Mouse (Mus musculus): Measurements from ENCODE around the gene Ror2.

The Ror2 gene

DNA sequence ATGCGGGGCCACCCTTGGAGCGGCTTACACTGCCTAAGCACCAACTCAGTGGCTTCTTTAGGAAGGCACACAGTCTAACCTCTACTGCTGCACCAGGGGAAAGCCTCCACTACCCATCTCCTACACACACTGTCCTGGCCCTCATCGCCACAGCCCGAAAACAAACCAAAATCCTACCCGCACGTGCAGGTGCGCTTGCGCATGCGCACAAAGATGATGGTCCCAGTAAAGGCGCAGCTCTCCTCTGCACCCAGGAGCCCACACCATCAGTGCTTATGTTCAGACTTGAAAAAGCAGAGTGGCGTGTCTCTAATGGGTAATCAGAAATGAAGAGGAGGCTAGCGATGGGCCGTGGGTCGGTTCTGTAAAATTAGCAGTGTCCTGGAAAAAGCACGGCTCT lies 91.6 kb downstream of the Ror2 start:
- no peak for DNase-seq (ENCODE audit: low spot score)

DNA sequence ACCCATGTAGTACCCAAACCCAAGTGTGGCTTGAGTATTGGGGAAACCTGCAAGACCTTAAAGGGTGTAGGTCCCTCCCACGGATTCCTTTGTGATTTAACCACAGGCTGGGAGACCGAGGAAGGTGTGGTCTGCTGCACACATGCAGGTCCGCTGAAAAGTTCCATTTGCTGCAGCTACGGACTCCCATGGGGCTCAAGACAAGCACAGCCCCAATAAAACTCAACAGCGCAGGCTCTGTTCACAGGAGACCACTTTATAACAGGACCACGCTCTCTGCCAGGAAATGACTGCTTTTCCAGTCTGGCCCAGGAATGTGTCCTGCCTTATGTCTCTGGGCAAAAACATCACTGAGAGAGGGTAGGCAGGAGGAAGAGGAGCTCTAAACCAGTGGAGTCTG lies 92.2 kb downstream of the Ror2 start:
- no peak for DNase-seq (ENCODE audit: low spot score)

DNA sequence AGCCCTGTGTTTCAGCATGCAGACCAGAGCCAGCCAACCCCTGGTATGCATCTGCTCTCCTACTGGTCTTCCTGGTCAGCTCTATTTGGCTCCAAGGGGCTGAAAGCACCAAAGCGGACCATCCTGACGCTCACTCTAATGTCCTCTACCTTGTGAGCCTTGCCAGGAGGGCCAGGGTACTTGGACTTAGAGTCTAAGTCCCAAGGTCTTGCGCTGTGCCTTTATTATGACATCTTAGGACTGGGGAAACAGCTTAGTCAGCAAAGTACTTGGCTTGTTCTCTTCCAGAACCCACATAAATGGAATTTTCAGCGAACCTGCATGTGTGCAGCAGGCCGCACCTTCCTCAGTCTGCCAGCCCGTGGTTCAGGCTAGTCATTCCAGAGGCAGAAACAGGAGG lies 93.6 kb downstream of the Ror2 start:
- DNase-seq (ENCODE audit: low spot score): no peak

DNA sequence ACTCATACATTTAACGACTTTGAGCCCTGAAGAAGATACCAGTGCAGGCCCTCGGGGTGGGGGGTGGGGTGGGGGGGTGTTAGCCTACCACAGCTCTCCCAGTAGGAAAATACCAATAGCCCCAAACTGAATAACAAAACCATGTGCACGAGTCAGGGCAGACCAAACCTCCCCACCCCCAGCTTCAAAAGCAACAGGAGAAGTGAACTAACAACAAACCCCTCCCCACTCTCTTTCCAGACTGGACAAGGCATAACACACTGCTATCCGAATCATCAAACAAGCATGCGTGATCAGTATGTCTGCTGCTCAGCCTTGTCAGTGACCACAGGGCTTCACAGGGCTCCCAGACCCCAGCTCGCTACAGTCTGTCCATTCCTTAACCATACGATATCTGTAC lies 94.3 kb downstream of the Ror2 start:
- no peak for DNase-seq (ENCODE audit: low spot score)

DNA sequence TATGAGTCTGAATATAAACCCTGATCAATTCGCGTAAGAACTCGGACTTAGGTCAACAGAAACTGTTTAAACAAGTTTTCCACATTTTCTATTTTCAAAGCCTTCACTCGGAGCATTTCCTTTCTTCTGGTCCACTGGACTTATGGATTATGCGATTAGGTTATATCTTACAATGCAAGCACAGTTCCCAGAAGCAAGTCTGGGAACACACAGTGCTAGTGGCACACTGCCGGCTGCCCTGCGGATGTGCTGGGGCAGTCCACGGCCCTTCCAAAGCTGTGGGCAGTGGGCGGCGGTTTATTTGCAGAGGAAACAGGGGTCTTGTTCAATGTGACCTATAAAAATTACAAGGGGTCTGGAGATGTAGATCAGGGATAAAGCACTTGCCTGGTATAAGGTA lies 97.0 kb downstream of the Ror2 start:
- no peak for DNase-seq (ENCODE audit: low spot score)

DNA sequence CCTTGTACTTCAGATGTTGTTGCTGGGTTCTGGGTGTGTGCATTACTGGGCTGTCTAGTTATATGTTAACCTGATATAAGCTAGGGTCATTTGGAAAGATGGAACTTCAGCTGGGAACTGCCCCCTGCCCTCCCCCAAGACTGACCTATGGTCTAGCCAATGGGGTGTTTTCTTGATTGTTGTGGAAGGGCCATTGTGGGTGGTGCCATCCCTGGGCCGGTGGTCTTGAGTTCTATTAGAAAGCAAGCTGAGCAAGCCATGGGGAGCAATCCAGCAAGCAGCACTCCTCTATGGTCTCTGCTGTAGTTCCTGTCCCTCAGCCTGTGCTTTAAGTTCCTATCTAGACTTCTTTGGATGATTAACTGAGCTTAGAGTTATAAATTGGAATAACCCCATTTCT lies 101.1 kb downstream of the Ror2 start:
- DNase-seq (ENCODE audit: low spot score): no peak

DNA sequence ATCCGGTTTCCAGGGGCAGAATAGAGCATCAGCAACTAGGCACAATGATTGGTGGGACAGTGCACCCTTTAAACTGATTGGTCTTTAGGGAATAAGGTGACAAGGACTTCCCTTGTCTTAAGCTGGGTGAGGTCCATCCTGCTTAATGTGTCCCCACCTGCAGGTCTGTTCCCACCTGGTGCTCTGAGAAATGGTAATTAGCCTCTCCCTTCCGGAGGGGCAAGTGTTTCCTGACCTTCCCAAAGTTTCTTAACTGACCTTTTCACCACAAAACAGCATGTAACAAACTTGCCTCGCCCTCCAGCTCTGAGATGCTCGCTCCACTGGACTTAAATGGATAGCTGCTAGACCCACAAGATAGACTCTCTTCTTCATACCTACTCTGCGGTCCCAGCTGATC lies 101.8 kb downstream of the Ror2 start:
- DNase-seq (ENCODE audit: low spot score): no peak

DNA sequence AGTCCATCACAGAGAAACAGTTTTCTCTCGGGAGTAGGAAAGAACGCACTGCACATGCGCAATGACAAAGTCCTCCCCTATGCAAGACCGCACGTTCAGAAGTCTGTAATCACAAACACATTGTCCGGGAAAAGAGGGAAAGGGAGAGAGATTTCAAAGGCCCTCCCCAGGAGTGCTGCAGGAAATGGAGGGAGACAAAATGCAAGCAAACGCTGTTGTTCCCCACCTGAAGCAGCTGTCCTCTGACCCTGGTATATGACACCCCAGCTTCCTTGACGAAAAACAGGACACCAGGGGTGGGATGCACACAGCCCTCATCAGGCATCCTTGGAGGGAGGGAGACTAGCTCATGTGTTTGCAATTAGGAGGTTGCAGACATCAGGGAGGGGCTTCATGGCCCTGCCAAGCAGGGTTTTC lies 102.8 kb downstream of the Ror2 start:
- no peak for DNase-seq (ENCODE audit: low spot score)

DNA sequence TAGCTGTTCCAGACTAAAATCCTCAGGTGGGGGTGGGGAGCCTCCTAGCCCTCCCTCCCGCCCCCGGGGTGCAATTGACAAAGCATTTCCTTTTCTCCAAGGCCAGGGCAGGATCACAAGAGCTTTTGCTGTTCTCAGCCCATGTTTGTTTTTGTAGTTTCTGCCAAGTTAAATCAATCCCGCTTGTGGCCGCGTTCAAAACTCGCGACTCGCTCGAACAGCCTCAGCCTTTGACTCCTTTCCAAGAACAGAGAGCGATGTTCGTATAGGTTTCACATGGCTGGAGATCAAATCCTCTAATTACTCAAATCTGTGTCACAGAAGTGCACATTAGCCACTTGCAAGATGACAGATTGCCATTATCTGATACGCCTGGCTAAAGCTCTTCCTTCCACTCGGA lies 107.3 kb downstream of the Ror2 start:
- DNase-seq (ENCODE audit: low spot score): no peak

DNA sequence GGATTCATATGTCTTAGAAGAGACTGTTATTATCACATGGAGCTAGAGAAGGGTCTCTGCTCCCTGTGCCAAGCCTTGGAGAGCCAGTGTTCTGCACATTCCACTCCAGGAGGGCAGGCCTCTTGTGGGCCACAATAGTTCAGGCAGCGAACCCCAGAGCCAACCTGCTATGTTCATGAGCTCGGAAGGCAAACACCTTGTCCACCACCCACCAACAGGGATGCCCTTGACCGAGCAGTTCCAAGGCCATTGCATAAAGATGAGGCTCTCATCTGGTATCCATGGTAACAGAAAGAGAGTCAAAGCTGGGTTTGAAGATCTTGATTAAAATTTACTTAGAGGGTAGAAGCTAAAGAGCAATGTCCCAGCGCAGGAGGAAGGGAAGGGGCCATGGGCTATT lies 107.8 kb downstream of the Ror2 start:
- DNase-seq (ENCODE audit: low spot score): no peak

DNA sequence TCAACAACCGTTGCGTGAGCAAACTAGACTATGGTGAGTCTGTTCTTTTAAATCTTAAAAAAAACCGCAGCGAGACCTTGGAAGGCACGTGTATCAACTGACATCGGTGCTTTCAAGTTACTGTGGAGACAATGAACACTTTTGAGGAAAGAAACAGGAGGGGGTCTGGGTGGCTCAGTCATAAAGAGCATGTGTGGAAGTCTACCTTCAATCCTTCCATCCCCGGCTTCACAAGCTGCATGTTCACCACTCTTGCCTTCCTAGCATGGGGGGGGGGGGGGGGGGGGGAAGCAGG lies 108.6 kb downstream of the Ror2 start:
- no peak for DNase-seq (ENCODE audit: low spot score)

DNA sequence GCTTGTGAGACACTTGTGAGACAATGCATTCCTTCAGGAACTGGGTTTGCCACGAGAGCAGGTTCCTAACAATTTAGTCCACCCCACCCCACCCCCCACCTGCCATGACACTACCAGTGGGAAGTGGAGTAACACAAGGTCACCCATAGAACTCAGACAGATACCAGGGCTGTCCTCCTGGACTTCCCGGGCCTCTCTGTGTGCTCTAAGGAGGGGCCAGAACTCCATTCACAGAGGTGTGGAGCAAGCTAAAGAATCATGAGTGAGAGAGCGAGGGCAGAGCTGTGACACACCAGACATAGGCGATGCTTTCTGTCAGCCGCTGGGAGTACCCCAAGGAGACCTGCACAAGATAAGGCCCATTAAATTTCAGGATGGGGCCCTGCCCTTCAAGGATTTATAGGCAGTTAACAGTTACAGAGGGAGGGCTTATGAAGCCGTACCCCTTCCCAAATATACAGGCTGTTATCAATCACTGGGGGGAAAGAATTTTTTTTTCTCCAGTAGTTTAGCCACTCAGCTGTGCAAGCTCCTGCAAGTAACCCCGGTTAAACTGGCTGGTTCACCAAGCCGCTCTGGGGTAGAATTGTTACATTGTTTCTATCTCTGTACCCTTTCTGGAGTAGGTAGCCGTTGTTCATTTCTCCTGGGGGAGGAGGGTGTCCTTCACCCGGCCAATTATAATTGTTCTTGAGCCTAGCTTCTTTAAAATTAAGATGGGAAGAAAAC lies 109.1 kb downstream of the Ror2 start:
- no peak for DNase-seq (ENCODE audit: low spot score)

DNA sequence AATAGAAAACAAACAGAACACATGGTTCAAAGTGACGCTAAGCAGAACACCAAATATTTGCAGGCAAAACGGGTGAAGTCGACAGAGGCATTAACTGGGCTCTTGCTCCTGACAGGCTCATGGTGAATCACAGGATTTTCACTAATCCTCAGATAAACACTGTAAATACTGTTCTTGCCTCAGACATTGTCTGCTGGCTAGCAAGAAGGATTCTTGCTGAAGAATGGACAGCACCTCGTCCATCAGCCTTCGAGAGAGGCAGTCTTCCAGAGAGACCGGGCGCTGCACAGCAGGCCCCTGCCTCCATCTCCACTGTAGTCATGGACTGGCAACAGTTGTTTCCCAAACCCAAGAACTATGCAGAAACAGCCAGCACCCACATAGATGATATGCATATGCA lies 110.9 kb downstream of the Ror2 start:
- DNase-seq (ENCODE audit: low spot score): no peak

DNA sequence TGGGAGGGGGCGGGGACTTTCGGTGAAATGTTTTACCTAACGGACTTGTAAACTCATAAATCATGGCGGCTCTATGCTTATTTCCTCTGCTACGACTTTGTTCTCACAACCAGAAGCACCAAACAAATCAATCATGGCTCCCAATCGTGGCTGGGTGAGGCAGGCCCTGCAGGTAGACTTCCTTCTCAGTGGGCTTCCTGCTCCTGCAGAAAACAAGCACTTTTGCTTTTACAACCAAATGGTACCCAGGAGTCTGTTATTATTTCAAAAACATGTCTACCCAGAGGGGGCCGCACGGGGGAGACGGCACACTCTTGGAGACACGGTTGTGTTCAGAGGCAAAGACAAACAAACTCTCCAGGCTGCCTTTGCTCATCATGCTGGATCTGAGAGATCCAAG lies 122.3 kb downstream of the Ror2 start:
- DNase-seq (ENCODE audit: low spot score): no peak

DNA sequence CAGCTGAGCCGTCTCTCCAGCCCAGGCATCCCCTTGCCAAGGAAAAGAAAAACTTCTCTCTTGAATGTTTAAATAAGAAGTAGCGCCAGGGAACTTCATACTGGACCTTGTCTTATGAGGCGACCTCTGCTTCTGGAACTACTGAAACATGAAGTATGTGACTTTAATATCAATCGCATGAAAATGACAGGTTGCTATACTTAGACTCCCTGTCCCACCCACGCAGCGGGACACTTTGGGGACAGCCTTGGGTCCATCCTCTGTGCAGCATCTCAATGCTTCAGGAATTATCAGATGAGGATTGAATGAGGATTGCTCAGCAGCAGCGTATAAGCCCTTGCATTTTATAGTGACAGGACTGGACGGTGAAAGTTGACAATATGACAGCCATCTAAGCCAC lies 122.9 kb downstream of the Ror2 start:
- no peak for DNase-seq (ENCODE audit: low spot score)

DNA sequence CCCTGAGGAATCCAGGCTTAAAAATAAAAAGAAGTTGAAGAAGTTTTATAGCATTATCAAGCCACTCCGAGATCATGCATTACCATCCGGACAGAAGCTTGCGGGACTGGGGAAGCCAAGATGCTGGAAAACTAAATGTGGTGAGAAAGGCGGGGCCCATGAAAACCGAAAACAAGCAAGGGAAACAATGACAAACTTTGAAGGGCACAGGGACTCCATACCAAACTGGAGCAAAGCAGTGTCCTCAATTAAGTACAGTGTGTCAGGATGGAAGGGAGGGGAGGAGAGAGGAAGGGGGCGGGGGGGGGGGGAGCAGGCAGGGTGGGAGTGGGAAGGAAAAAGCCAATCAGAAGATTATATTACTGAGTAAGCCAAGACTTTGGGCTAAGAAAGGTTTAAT lies 126.4 kb downstream of the Ror2 start:
- no peak for DNase-seq (ENCODE audit: low spot score)

DNA sequence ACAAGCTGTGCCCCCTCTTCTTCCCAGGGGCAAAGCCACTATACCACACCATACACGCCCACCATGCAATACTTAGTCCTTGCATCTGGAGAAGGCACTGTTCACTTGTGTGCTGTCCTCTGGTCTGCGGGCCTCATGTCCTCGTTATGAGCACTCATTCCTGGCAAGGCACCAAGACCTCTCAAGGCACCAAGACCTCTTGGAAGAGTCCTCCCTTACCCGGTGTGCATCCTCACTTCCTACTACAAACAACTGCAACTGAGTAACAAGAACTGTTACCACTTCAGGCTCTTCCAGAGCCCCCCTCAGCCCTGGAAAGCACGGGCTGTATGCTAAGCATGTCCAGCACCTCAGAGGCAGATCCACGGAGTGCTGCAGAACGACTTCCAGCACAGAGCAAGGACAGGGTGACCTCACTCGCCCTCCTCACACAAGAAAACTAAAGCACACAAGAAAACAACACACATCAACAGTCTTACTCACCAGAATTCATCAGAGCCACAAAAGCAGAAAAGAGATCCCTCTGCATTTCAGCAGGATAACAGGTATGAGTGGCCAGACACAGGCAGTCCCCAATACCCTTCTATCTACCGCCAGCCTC lies 127.4 kb downstream of the Ror2 start:
- no peak for DNase-seq (ENCODE audit: low spot score)

DNA sequence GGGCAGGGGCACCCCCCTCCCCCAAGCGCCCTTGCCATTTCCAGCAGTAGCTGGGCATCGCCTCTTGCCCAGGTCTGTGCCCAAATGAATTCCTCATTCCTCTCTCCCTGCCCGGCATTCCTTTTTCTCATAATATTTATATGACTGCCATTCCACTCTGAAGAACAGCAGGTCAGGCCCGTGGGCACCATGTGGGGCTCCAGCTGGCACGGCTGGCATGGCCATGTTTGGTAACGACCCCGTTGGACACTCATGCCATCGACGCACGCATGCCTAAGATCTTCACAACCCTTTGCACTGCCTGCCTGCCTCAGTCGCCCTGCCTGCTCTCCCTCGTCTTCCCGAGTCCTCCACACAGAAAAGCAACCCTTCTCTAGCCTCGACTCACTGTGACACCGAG lies 129.0 kb downstream of the Ror2 start:
- DNase-seq (ENCODE audit: low spot score): no peak

DNA sequence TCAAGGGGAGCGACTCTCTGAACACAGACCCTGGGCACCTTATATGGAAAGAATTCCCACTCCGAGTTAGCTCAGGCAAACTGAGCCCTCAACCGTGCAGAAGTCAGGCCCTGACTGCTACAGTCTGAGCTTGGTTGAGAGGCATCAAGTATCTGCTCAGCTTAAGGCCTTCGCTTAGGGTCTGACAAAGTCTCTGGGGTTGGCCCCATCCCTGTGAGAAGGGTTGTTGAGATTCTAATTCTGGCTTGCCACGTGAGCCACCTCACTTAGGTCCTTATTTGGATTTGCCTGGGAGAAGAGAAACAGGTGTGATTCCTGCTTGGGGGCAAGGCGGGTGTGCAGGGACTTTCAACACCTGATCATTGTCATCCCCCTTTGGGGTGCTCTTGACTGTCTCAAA lies 129.6 kb downstream of the Ror2 start:
- DNase-seq (ENCODE audit: low spot score): no peak

DNA sequence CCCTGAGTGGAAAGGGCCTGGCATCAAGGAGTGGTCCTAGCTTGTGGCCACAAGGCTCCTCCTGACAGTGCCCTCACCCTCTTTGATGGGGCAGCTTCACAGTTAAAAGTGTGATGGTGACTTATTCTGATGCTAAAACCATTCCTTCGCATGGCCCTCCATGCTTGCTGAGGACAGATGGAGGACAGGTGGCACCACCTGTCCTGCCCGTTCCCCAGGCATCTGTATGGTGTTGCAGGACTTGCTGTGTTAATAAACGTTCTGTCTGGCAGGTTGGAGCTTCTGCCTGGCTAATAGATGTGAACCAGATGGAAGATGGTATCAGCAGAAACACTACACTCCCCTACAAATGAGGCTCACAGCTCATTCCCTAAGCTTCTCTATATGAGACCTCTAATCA lies 140.4 kb downstream of the Ror2 start:
- no peak for DNase-seq (ENCODE audit: low spot score)

DNA sequence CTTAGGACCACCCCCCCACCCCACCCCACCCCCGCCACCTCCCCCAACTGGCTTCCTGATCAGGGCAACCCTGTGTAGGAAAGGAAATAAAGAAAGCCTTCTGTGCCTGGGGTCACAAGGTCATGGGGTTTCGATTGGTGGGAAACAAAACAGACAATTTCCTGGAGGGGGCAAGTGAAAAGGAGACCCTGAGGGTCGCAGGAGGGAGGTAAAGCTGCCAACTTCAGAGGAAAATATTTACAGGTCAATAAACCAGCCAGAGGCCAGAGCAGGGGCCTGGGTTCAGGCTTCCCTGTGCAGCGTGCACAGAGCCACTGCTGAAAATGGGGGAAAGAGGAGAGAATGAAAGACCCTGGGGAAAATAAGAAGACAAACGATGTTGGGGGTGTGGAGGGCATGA lies 142.8 kb downstream of the Ror2 start:
- DNase-seq (ENCODE audit: low spot score): no peak

DNA sequence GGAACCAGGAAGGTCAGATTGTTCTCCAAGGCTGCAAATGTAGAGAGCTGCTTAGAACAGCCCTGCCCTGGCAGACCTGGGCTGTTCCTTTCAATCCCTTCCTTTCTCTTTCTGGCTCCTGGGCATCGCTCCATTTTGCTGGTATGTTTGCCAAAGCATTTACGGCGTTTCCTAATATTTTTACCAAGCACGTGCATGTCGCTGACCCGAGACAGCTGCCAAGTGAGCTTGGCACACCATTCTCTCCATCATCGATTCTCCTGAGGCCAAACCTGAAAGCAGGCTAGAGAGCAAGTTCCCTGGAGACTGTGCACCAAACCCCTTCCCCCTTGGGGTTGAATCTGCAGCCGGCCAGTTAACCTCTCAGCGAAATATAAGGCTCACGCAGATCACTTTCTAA lies 143.7 kb downstream of the Ror2 start:
- no peak for DNase-seq (ENCODE audit: low spot score)

DNA sequence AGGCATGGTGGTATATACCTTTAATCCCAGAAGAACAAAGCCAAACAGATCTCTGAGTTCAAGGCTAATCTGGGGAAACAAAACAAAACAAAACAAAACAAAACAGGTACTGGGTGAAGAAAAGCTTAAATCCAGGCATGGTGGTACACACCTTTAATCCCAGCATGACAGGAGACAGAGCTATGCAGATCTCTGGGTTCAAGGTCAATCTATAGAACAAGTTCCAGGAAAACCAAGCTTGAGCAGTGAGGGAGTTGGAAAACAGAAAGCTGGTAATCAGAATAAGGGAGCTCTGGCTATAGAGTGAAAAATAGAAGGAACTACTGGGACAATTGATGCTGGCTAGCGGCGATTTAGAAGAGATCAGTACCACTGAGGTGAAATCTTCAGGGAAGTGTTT lies 145.6 kb downstream of the Ror2 start:
- no peak for DNase-seq (ENCODE audit: low spot score)

DNA sequence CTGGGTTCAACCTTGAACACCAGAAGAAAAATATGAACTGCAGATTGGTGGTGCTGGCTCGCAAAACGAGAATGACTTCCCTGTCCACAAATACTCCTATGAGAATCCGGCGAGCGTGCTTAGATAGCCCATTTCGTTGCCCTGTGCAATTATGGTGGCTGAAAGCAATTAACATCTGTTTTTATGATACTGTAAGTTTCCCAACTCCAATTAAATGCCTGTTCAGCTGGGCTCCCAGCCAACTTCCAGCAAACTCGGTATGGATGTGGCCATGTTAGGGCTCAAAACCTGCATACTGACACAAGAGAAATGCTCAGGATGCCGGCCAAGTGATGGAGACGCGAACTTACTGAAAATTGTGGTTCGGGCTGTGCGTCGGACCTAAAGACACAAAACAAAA lies 155.4 kb downstream of the Ror2 start:
- no peak for DNase-seq (ENCODE audit: low spot score)

DNA sequence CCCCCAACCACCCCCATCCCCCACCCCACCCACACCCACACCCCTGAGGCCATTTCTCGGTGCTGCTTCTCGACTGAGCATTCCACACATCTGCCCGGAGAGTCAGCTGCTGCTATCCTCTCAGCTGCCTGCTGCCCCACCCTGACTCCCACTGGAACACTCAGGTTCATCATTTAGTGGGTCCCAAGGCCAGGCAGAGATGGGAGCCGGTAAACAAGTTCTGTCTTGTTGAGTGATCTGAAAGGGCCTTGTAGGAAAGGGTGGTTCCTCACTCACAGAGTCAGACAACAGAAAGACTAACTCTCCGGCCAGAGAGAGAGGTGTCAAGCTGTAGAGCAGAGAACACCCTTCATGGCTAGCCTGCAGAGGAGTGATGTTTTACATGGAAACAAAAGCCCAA lies 155.9 kb downstream of the Ror2 start:
- no peak for DNase-seq (ENCODE audit: low spot score)

Data from T-cell, adult 2 months (primary cell).